Mouse (Mus musculus) C2C12 (cell line): ENCODE results near the gene Mrgpra6.

Experiments used
- CTCF ChIP-seq: IDR thresholded peaks from one replicate; pipeline ENCODE4 v1.5.1; 2011; ENCODE audit not compliant: control insufficient read depth, insufficient read depth, insufficient read length
- FOSL1 ChIP-seq: IDR thresholded peaks from one replicate; pipeline ENCODE4 v1.8.0; 2011; ENCODE audit warnings: mild to moderate bottlenecking, low read length; ENCODE audit not compliant: poor library complexity, insufficient read depth, severe bottlenecking

- TF ChIP-seq CTCF: no peak
- TF ChIP-seq FOSL1: no peak
Measured at GRCm38 (mm10) chr7:47144299-47144698, 60.4 kb downstream of the Mrgpra6 start.
